Mouse (Mus musculus): Measurements from ENCODE around the gene Htr5a.

GRCm38 (mm10) chr5:27874211-27874610 is 32.3 kb downstream of the Htr5a start:
- TF ChIP-seq CTCF (IDR thresholded peaks at IDR 0.05; ENCODE audit: low read depth) (no peak), EP300 (optimal IDR thresholded peaks at IDR 0.05) (no peak)

All from stomach, postnatal 0 days (tissue).